Mouse (Mus musculus): Measurements from ENCODE around the gene Abcd3. TPM values are rescaled to one million over a fixed set of nuclear protein-coding genes. Genes with fewer than 3 reads are reported as not detected.

The Abcd3 gene
- polyA plus RNA-seq, 1 experiment from 2014 or later, result 53.5 TPM

- Histone ChIP-seq H3K27ac (replicated peaks; ENCODE audit: low read depth, low read length) (no peak overlapping the region), H3K27me3 (replicated peaks; ENCODE audit: control insufficient read depth, insufficient read depth, low read length) (peaks cover 9% of the 10 kb centered on the region; the same call in 1 of the 2 replicates), H3K9me3 (ENCODE audit: control insufficient read depth, low read length) (no peaks in the 10 kb centered on the region), H3K4me3 (ENCODE audit: low read depth, low read length) (peak overlapping the region; percentile 74), H3K4me1 (ENCODE audit: control insufficient read depth, insufficient read depth, low read length) (peaks cover 9% of the 10 kb centered on the region; the same call in 1 of the 2 replicates), H3K36me3 (ENCODE audit: control insufficient read depth, insufficient read depth, low read length) (no peaks in the 10 kb centered on the region), H3K4me2 (ENCODE audit: low read depth, low read length) (peak overlapping the region; percentile 83), H3K9ac (ENCODE audit: low read depth, low read length) (peak overlapping the region; percentile 66)
- no peak for ATAC-seq (ENCODE audit: low read depth)
- DNase-seq (ENCODE audit: low spot score), result no peak
- 6% methylated on average over 20 of the region's 20 CpGs for whole genome bisulfite sequencing
Observed at GRCm38 (mm10) chr3:121723968-121724524, 91.1 kb downstream of the Abcd3 start.

- Histone ChIP-seq H3K27me3 (replicated peaks; ENCODE audit: control insufficient read depth, insufficient read depth, low read length) (peaks cover 9% of the 10 kb centered on the region; the same call in 1 of the 2 replicates), H3K4me3 (ENCODE audit: low read depth, low read length) (peak within 1 kb of the TSS; percentile 74), H3K4me1 (ENCODE audit: control insufficient read depth, insufficient read depth, low read length) (peaks cover 9% of the 10 kb centered on the region; the same call in 1 of the 2 replicates), H3K4me2 (ENCODE audit: low read depth, low read length) (peak within 1 kb of the TSS; percentile 83), H3K9me3 (ENCODE audit: control insufficient read depth, low read length) (no peaks in the 10 kb centered on the region), H3K27ac (replicated peaks; ENCODE audit: low read depth, low read length) (0 out of 2 replicates have a peak within 1 kb of the TSS, but pooled peaks have one; percentile 18), H3K36me3 (ENCODE audit: control insufficient read depth, insufficient read depth, low read length) (no peaks in the 10 kb centered on the region), H3K9ac (ENCODE audit: low read depth, low read length) (peak within 1 kb of the TSS; percentile 66)
- peak; percentile 92 for ATAC-seq (ENCODE audit: low read depth)
- under 1% methylated on average over 26 of the region's 73 CpGs for WGBS
- peak; percentile 92 for DNase-seq (ENCODE audit: low spot score)
Observed at GRCm38 (mm10) chr3:121722971-121723844, 91.9 kb downstream of the Abcd3 start, which contains the start of gene F3. Gene F3 (plus strand): TSS chr3:121723537.

GRCm38 (mm10) chr3:121721691-121722070 lies 93.4 kb downstream of the Abcd3 start:
- no peak for DNase-seq (ENCODE audit: low spot score)
- WGBS, result 71% methylated on average over 7 of the region's 7 CpGs
- H3K4me1 ChIP-seq (ENCODE audit: control insufficient read depth, insufficient read depth, low read length), result peaks cover 9% of the 10 kb centered on the region; the same call in 1 of the 2 replicates

GRCm38 (mm10) chr3:121720801-121721690 lies 94.1 kb downstream of the Abcd3 start:
- 41% methylated on average over 14 of the region's 14 CpGs for WGBS
- H3K9me3 ChIP-seq (ENCODE audit: control insufficient read depth, low read length), result no peaks in the 10 kb centered on the region
- ATAC-seq (ENCODE audit: low read depth), result no peak
- peaks cover 9% of the 10 kb centered on the region; the same call in 1 of the 2 replicates for H3K4me1 ChIP-seq (ENCODE audit: control insufficient read depth, insufficient read depth, low read length)
- no peaks in the 10 kb centered on the region for H3K36me3 ChIP-seq (ENCODE audit: control insufficient read depth, insufficient read depth, low read length)
- H3K27ac ChIP-seq (replicated peaks; ENCODE audit: low read depth, low read length), result no peak overlapping the region
- H3K9ac ChIP-seq (ENCODE audit: low read depth, low read length), result no peak overlapping the region
- no peak for DNase-seq (ENCODE audit: low spot score)
- no peak overlapping the region; the same call in 1 of the 2 replicates for H3K4me2 ChIP-seq (ENCODE audit: low read depth, low read length)
- no peak overlapping the region for H3K4me3 ChIP-seq (ENCODE audit: low read depth, low read length)
- H3K27me3 ChIP-seq (replicated peaks; ENCODE audit: control insufficient read depth, insufficient read depth, low read length), result peaks cover 9% of the 10 kb centered on the region; the same call in 1 of the 2 replicates

More at GRCm38 (mm10) chr3:121721691-121722070, 93.4 kb downstream of the Abcd3 start:
- Histone ChIP-seq H3K36me3 (ENCODE audit: control insufficient read depth, insufficient read depth, low read length) (no peaks in the 10 kb centered on the region), H3K27ac (replicated peaks; ENCODE audit: low read depth, low read length) (no peak overlapping the region), H3K27me3 (replicated peaks; ENCODE audit: control insufficient read depth, insufficient read depth, low read length) (peaks cover 9% of the 10 kb centered on the region; the same call in 1 of the 2 replicates), H3K4me2 (ENCODE audit: low read depth, low read length) (no peak overlapping the region), H3K9me3 (ENCODE audit: control insufficient read depth, low read length) (no peaks in the 10 kb centered on the region), H3K9ac (ENCODE audit: low read depth, low read length) (no peak overlapping the region), H3K4me3 (ENCODE audit: low read depth, low read length) (no peak overlapping the region)
- no peak for ATAC-seq (ENCODE audit: low read depth)

- no peak overlapping the region for H3K9ac ChIP-seq (ENCODE audit: low read depth, low read length)
- WGBS, result 82% methylated on average over 3 of the region's 3 CpGs
- H3K27me3 ChIP-seq (replicated peaks; ENCODE audit: control insufficient read depth, insufficient read depth, low read length), result peaks cover 9% of the 10 kb centered on the region; the same call in 1 of the 2 replicates
- no peak overlapping the region for H3K4me2 ChIP-seq (ENCODE audit: low read depth, low read length)
- ATAC-seq (ENCODE audit: low read depth) (no peak), DNase-seq (ENCODE audit: low spot score) (no peak)
- no peak overlapping the region for H3K4me3 ChIP-seq (ENCODE audit: low read depth, low read length)
- peaks cover 9% of the 10 kb centered on the region; the same call in 1 of the 2 replicates for H3K4me1 ChIP-seq (ENCODE audit: control insufficient read depth, insufficient read depth, low read length)
- no peaks in the 10 kb centered on the region for H3K36me3 ChIP-seq (ENCODE audit: control insufficient read depth, insufficient read depth, low read length)
- no peaks in the 10 kb centered on the region for H3K9me3 ChIP-seq (ENCODE audit: control insufficient read depth, low read length)
- no peak overlapping the region for H3K27ac ChIP-seq (replicated peaks; ENCODE audit: low read depth, low read length)
Observed at GRCm38 (mm10) chr3:121719701-121720100, 95.4 kb downstream of the Abcd3 start.

GRCm38 (mm10) chr3:121718679-121719078 lies 96.4 kb downstream of the Abcd3 start:
- H3K27ac ChIP-seq (replicated peaks; ENCODE audit: low read depth, low read length), result no peak overlapping the region
- H3K27me3 ChIP-seq (replicated peaks; ENCODE audit: control insufficient read depth, insufficient read depth, low read length), result peaks cover 9% of the 10 kb centered on the region; the same call in 1 of the 2 replicates
- peaks cover 9% of the 10 kb centered on the region; the same call in 1 of the 2 replicates for H3K4me1 ChIP-seq (ENCODE audit: control insufficient read depth, insufficient read depth, low read length)
- no peak overlapping the region for H3K4me3 ChIP-seq (ENCODE audit: low read depth, low read length)
- H3K36me3 ChIP-seq (ENCODE audit: control insufficient read depth, insufficient read depth, low read length), result no peaks in the 10 kb centered on the region
- no peak overlapping the region for H3K4me2 ChIP-seq (ENCODE audit: low read depth, low read length)
- peak; percentile 43 for DNase-seq (ENCODE audit: low spot score)
- no peak for ATAC-seq (ENCODE audit: low read depth)
- 62% methylated on average over 8 of the region's 8 CpGs for WGBS
- H3K9ac ChIP-seq (ENCODE audit: low read depth, low read length), result no peak overlapping the region
- H3K9me3 ChIP-seq (ENCODE audit: control insufficient read depth, low read length), result no peaks in the 10 kb centered on the region

GRCm38 (mm10) chr3:121716480-121716879 lies 98.6 kb downstream of the Abcd3 start:
- no peak overlapping the region for H3K27ac ChIP-seq (replicated peaks; ENCODE audit: low read depth, low read length)
- no peaks in the 10 kb centered on the region for H3K27me3 ChIP-seq (replicated peaks; ENCODE audit: control insufficient read depth, insufficient read depth, low read length)
- H3K9ac ChIP-seq (ENCODE audit: low read depth, low read length), result no peak overlapping the region
- ATAC-seq (ENCODE audit: low read depth), result no peak
- H3K4me3 ChIP-seq (ENCODE audit: low read depth, low read length), result no peak overlapping the region
- no peak overlapping the region for H3K4me2 ChIP-seq (ENCODE audit: low read depth, low read length)
- no peak for DNase-seq (ENCODE audit: low spot score)
- WGBS, result 73% methylated on average over 5 of the region's 5 CpGs
- H3K4me1 ChIP-seq (ENCODE audit: control insufficient read depth, insufficient read depth, low read length), result 0 out of 2 replicates have a peak, but pooled peaks cover 6% of the 10 kb centered on the region
- H3K36me3 ChIP-seq (ENCODE audit: control insufficient read depth, insufficient read depth, low read length), result no peaks in the 10 kb centered on the region
- H3K9me3 ChIP-seq (ENCODE audit: control insufficient read depth, low read length), result no peaks in the 10 kb centered on the region
